Mouse (Mus musculus): ENCODE data around the gene Bbs10. TPM values are rescaled to one million over a fixed set of nuclear protein-coding genes. Genes with fewer than 3 reads are reported as not detected.

Gene Bbs10
- 6.5 TPM for polyA plus RNA-seq (2014; fragmentation: Illumina TruSeq; extraction: RNeasy Lipid Tissue Mini Kit (QIAGEN cat#74804); ENCODE audit: low read depth, low replicate concordance)

DNA sequence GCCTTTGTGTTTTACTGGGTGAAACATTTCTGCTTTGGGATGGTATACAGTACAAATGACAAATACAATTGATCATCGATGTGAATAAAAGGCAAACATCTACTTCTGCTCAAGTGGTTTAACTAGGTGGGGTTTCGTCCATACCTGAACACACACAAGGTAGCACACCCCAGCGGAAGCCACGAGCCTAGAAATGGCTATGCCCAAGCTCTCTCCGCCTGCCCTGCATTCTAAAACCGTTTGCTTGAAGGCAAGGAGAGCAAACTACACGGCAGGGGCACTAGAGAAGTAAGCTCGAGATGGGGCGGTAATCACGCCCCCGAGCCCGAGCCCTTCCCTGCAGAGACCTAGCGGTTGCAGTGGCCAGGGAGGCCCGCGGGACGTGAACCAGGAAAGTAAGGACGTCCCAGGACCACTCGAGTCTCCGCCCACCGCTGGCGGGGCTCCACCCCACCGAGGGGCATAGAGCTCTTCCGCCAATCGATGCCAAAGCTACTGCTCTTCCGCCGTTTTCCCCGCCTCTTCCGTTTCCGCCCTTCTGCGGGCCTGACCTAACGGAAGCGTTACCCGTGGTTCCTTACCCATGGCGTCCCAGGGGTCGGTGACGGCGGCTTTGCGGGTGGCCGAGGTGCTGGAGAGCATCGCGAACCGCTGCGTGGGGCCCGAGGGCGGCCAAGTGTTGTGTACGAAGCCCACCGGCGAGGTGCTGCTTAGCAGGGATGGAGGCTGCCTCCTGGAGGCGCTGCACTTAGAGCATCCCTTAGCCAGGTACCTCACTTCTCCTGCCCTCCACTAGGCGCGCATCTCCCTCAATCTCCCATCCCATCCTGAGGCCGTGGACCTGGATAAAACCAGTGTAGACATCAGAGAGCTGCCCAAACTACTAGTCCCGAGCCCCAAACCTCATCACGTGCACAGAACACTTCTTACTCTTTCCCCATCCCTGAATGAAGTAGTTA is at the start of gene Bbs10:
Bbs10 (plus strand) TSS at position 540 of the 959 bp plus-strand sequence.

Other genes with a start within 250 kb of the Bbs10 start
- gene Osbpl8, start 133.9 kb upstream of the Bbs10 start, polyA plus RNA-seq (2014; fragmentation: Illumina TruSeq; extraction: RNeasy Lipid Tissue Mini Kit (QIAGEN cat#74804); ENCODE audit: low read depth, low replicate concordance) = 36.8 TPM
- gene Nap1l1, start 174.5 kb downstream of the Bbs10 start, polyA plus RNA-seq (2014; fragmentation: Illumina TruSeq; extraction: RNeasy Lipid Tissue Mini Kit (QIAGEN cat#74804); ENCODE audit: low read depth, low replicate concordance) = 129 TPM
- 91.1 TPM for gene Phlda1, start 207.6 kb downstream of the Bbs10 start, polyA plus RNA-seq (2014; fragmentation: Illumina TruSeq; extraction: RNeasy Lipid Tissue Mini Kit (QIAGEN cat#74804); ENCODE audit: low read depth, low replicate concordance)